Mouse (Mus musculus): ENCODE results near the gene Alb.

GRCm38 (mm10) chr5:90515561-90515960 is 54.9 kb downstream of the Alb start:
- TF ChIP-seq CTCF (IDR thresholded peaks at IDR 0.05; ENCODE audit: control insufficient read depth, insufficient read depth, insufficient replicate concordance, low read depth, low read length) (no peak), POLR2A (IDR thresholded peaks at IDR 0.05; ENCODE audit: control insufficient read depth, low read depth, low read length) (no peak)

Measured in testis, adult 2 months (tissue).